Mouse (Mus musculus) spleen, postnatal 36 days (tissue): ENCODE results near the gene Tnc.

Experiments used
- DNase-seq, 2 experiments: peaks; one replicate each; pipeline ENCODE4 v3.0.0; 2022; ENCODE audit warnings: low spot score in 2 of 2, mixed read lengths in 1 of 2

The Tnc gene

GRCm38 (mm10) chr4:64046831-64047493 lies at the start of gene Tnc:
Tnc (minus strand) TSS chr4:64047015.
- no peak for DNase-seq

- no peak for DNase-seq
Observed at GRCm38 (mm10) chr4:64094221-64094620, 47.4 kb upstream of the Tnc start.

GRCm38 (mm10) chr4:64092857-64093256 lies 46.0 kb upstream of the Tnc start:
- no peak for DNase-seq

- no peak for DNase-seq
Observed at GRCm38 (mm10) chr4:64089378-64089777, 42.6 kb upstream of the Tnc start.

- no peak for DNase-seq
Observed at GRCm38 (mm10) chr4:64087675-64088074, 40.9 kb upstream of the Tnc start.

- no peak for DNase-seq
Observed at GRCm38 (mm10) chr4:64085993-64086567, 39.3 kb upstream of the Tnc start.

GRCm38 (mm10) chr4:64083858-64084257 lies 37.0 kb upstream of the Tnc start:
- DNase-seq: no peak

GRCm38 (mm10) chr4:64078029-64078619 lies 31.3 kb upstream of the Tnc start:
- DNase-seq: no peak

GRCm38 (mm10) chr4:64076349-64077025 lies 29.7 kb upstream of the Tnc start:
- no peak for DNase-seq

GRCm38 (mm10) chr4:64074725-64075124 lies 27.9 kb upstream of the Tnc start:
- no peak for DNase-seq

- DNase-seq: no peak
Observed at GRCm38 (mm10) chr4:64067394-64067793, 20.6 kb upstream of the Tnc start.

GRCm38 (mm10) chr4:64065266-64065665 lies 18.5 kb upstream of the Tnc start:
- DNase-seq: no peak

GRCm38 (mm10) chr4:64058856-64059231 lies 12.0 kb upstream of the Tnc start:
- DNase-seq: no peak

- no peak for DNase-seq
Observed at GRCm38 (mm10) chr4:64058048-64058855, 11.4 kb upstream of the Tnc start.

- no peak for DNase-seq
Observed at GRCm38 (mm10) chr4:64048177-64048576, 1.4 kb upstream of the Tnc start.

- no peak for DNase-seq
Observed at GRCm38 (mm10) chr4:64043893-64044292, 2.9 kb downstream of the Tnc start.

- no peak for DNase-seq
Observed at GRCm38 (mm10) chr4:64043371-64043770, 3.4 kb downstream of the Tnc start.

GRCm38 (mm10) chr4:64039091-64039490 lies 7.7 kb downstream of the Tnc start:
- no peak for DNase-seq

GRCm38 (mm10) chr4:64037513-64037912 lies 9.3 kb downstream of the Tnc start:
- no peak for DNase-seq

- no peak for DNase-seq
Observed at GRCm38 (mm10) chr4:64034724-64035123, 12.1 kb downstream of the Tnc start.

- no peak for DNase-seq
Observed at GRCm38 (mm10) chr4:64033191-64033590, 13.6 kb downstream of the Tnc start.

GRCm38 (mm10) chr4:64029486-64029885 lies 17.3 kb downstream of the Tnc start:
- DNase-seq: no peak
